Mouse (Mus musculus) CD4-positive, CD25-positive, alpha-beta regulatory T cell, adult 4 months (primary cell): ENCODE measurements around the gene Itih4. TPM values are rescaled to one million over a fixed set of nuclear protein-coding genes. Genes with fewer than 3 reads are reported as not detected.

Source experiments
- ATAC-seq: one replicate; pipeline ENCODE4 v1.8.0; 2017
- polyA plus RNA-seq, 2 experiments: library from polyadenylated mRNA; unstranded; fragments of 100-300 nt; shearing (Covaris generic); gene quantifications; one replicate each; pipeline ENCODE4 v1.2.1; 2017

Itih4 gene
- polyA plus RNA-seq, 2 experiments from 2014 or later, result not detected

- ATAC-seq, result peak; percentile 71
These were observed 57.8 kb downstream of the Itih4 start for GRCm38 (mm10) chr14:30943860-30944674.

GRCm38 (mm10) chr14:30944745-30945144 lies 58.5 kb downstream of the Itih4 start:
- no peak for ATAC-seq

- no peak for ATAC-seq
These were observed 63.7 kb downstream of the Itih4 start for GRCm38 (mm10) chr14:30949986-30950385.

- peak; percentile 99 for ATAC-seq
These were observed 65.0 kb downstream of the Itih4 start, which contains the start of gene Nek4 for GRCm38 (mm10) chr14:30951154-30951825. TSS of gene Nek4 (plus strand) at chr14:30951377.

Other genes starting within 250 kb of the Itih4 start
- 10 to 100 TPM; 12.8 to 20.0 TPM for gene Rft1, start 232.1 kb upstream of the Itih4 start, polyA plus RNA-seq
- gene Sfmbt1, start 171.6 kb upstream of the Itih4 start, polyA plus RNA-seq, result 10 to 100 TPM; 10.8 to 12.6 TPM
- gene Tmem110, start 60.9 kb upstream of the Itih4 start, polyA plus RNA-seq, result 1 to 10 TPM; 4.6 to 6.3 TPM
- 1 to 10 TPM in 1 of 2 experiments, under 1 TPM in 1; 0.26 to 1.0 TPM for gene Mustn1, start 7.3 kb upstream of the Itih4 start, polyA plus RNA-seq
- gene Itih3, start 37.3 kb downstream of the Itih4 start, polyA plus RNA-seq, result not detected
- not detected for gene Itih1, start 56.8 kb downstream of the Itih4 start, polyA plus RNA-seq
- gene Nek4, start 64.9 kb downstream of the Itih4 start, polyA plus RNA-seq, result 1 to 10 TPM; 5.9 to 6.0 TPM
- 10 to 100 TPM; 10.1 to 10.4 TPM for gene Glt8d1, start 114.9 kb downstream of the Itih4 start, polyA plus RNA-seq
- 100 to 1,000 TPM; 278 to 298 TPM for gene Spcs1, start 115.2 kb downstream of the Itih4 start, polyA plus RNA-seq
- gene Pbrm1, start 132.7 kb downstream of the Itih4 start, polyA plus RNA-seq, result 10 to 100 TPM; 40.1 to 46.0 TPM
- gene Gnl3, start 132.7 kb downstream of the Itih4 start, polyA plus RNA-seq, result 10 to 100 TPM; 77.0 to 78.1 TPM
- gene Smim4, start 242.5 kb downstream of the Itih4 start, polyA plus RNA-seq, result 10 to 100 TPM; 66.3 to 68.7 TPM
- not detected for gene Nt5dc2, start 244.6 kb downstream of the Itih4 start, polyA plus RNA-seq